Mouse (Mus musculus) MEL (cell line): Measurements from ENCODE around the gene Oaz2. TPM values are rescaled to one million over a fixed set of nuclear protein-coding genes. Genes with fewer than 3 reads are reported as not detected.

Experiments
- DNase-seq: peaks from one replicate; pipeline ENCODE4 v3.0.0; 2011; ENCODE audit warnings: low read depth, low spot score
- H3K27ac ChIP-seq: 2 replicates; pipeline ENCODE4 v1.5.1; 2012; ENCODE audit warnings: low read depth, mild to moderate bottlenecking, control low read depth, low read length, moderate library complexity; ENCODE audit not compliant: control insufficient read depth
- H3K27me3 ChIP-seq, 2 experiments: fragments of 150-350 bp in 1 of 2; sonication (generic) in 1 of 2; 2 replicates each; pipeline ENCODE4 v1.6.1; 2012; ENCODE audit warnings: low read length in 2 of 2, mild to moderate bottlenecking in 2 of 2, improper control_type of control experiment in 1 of 2, moderate library complexity in 1 of 2; ENCODE audit not compliant: insufficient read depth in 2 of 2, control insufficient read depth in 1 of 2
- H3K36me3 ChIP-seq, 2 experiments: 2 replicates each; pipeline ENCODE4 v1.6.1; 2012 to 2014; ENCODE audit warnings: low read length in 2 of 2, improper control_type of control experiment in 1 of 2, inconsistent platforms in 1 of 2, mild to moderate bottlenecking in 1 of 2; ENCODE audit not compliant: insufficient read depth in 2 of 2, control insufficient read depth in 1 of 2
- H3K4me1 ChIP-seq, 2 experiments: fragments of 150-350 bp in 1 of 2; sonication (generic) in 1 of 2; 2 replicates each; pipeline ENCODE4 v1.6.1; 2012; ENCODE audit warnings: low read length in 2 of 2, improper control_type of control experiment in 1 of 2, mild to moderate bottlenecking in 1 of 2; ENCODE audit not compliant: insufficient read depth in 2 of 2, control insufficient read depth in 1 of 2
- H3K4me3 ChIP-seq, 2 experiments: fragments of 150-350 bp in 1 of 2; sonication (generic) in 1 of 2; 2 replicates each; pipeline ENCODE4 v1.5.1; 2012; ENCODE audit warnings: low read depth in 2 of 2, low read length in 2 of 2, mild to moderate bottlenecking in 2 of 2, moderate library complexity in 2 of 2, control low read depth in 1 of 2, improper control_type of control experiment in 1 of 2; ENCODE audit not compliant: control insufficient read depth in 1 of 2, insufficient read depth in 1 of 2
- H3K79me2 ChIP-seq: 2 replicates; pipeline ENCODE4 v1.6.1; 2012; ENCODE audit warnings: mild to moderate bottlenecking, low read length, moderate library complexity; ENCODE audit not compliant: control insufficient read depth, poor library complexity, insufficient read depth
- H3K9ac ChIP-seq: 2 replicates; pipeline ENCODE4 v1.6.1; 2012; ENCODE audit warnings: low read depth, mild to moderate bottlenecking, control low read depth, low read length, moderate library complexity; ENCODE audit not compliant: control insufficient read depth, poor library complexity, severe bottlenecking
- H3K9me3 ChIP-seq: fragments of 150-350 bp; sonication (generic); replicated peaks from 2 replicates; pipeline ENCODE4 v1.6.1; 2012; ENCODE audit warnings: mild to moderate bottlenecking, low read length, improper control_type of control experiment, moderate library complexity; ENCODE audit not compliant: insufficient read depth
- BHLHE40 ChIP-seq: IDR thresholded peaks from 2 replicates; pipeline ENCODE4 v1.6.1; 2012; ENCODE audit warnings: low read depth, mild to moderate bottlenecking, inconsistent platforms, low read length, improper control_type of control experiment, borderline replicate concordance
- CHD2 ChIP-seq: IDR thresholded peaks from 2 replicates; pipeline ENCODE4 v1.6.1; 2011; ENCODE audit warnings: low read length, improper control_type of control experiment
- CTCF ChIP-seq, 3 experiments: IDR thresholded peaks in 2 of 3; conservative IDR thresholded peaks in 1 of 3; 2 replicates each; pipeline ENCODE4 v1.5.1; 2011 to 2012; ENCODE audit warnings: low read length in 3 of 3, low read depth in 2 of 3, mild to moderate bottlenecking in 2 of 3, improper control_type of control experiment in 1 of 3, inconsistent platforms in 1 of 3, mixed read lengths in 1 of 3, moderate library complexity in 1 of 3; ENCODE audit not compliant: control insufficient read depth in 1 of 3, insufficient read depth in 1 of 3, poor library complexity in 1 of 3, severe bottlenecking in 1 of 3
- E2F4 ChIP-seq: IDR thresholded peaks from 2 replicates; pipeline ENCODE4 v1.6.1; 2011; ENCODE audit warnings: low read depth, low read length, improper control_type of control experiment, borderline replicate concordance
- ELF1 ChIP-seq: IDR thresholded peaks from 2 replicates; pipeline ENCODE4 v1.6.1; 2014; ENCODE audit warnings: low read depth, mild to moderate bottlenecking, inconsistent platforms, low read length, improper control_type of control experiment, moderate library complexity
- EP300 ChIP-seq, 2 experiments: IDR thresholded peaks; 2 replicates each; pipeline ENCODE4 v1.6.1; 2011; ENCODE audit warnings: improper control_type of control experiment in 2 of 2, low read length in 2 of 2, low read depth in 1 of 2, mild to moderate bottlenecking in 1 of 2
- ETS1 ChIP-seq: IDR thresholded peaks from 2 replicates; pipeline ENCODE4 v1.6.1; 2012; ENCODE audit warnings: low read depth, mild to moderate bottlenecking, inconsistent platforms, low read length, improper control_type of control experiment, moderate library complexity
- GABPA ChIP-seq: IDR thresholded peaks from 2 replicates; pipeline ENCODE4 v1.6.1; 2012; ENCODE audit warnings: low read depth, mild to moderate bottlenecking, inconsistent platforms, low read length, improper control_type of control experiment, moderate library complexity
- HCFC1 ChIP-seq: IDR thresholded peaks from 2 replicates; pipeline ENCODE4 v1.6.1; 2012; ENCODE audit warnings: low read depth, mild to moderate bottlenecking, inconsistent platforms, low read length, improper control_type of control experiment, moderate library complexity
- MEF2A ChIP-seq: IDR thresholded peaks from 2 replicates; pipeline ENCODE4 v1.6.1; 2014; ENCODE audit warnings: low read depth, mild to moderate bottlenecking, inconsistent platforms, low read length, improper control_type of control experiment; ENCODE audit not compliant: poor library complexity, insufficient replicate concordance, severe bottlenecking; ENCODE audit errors: extremely low read depth
- MXI1 ChIP-seq: IDR thresholded peaks from 2 replicates; pipeline ENCODE4 v1.6.1; 2011; ENCODE audit warnings: mild to moderate bottlenecking, low read depth, low read length, improper control_type of control experiment
- MYB ChIP-seq: IDR thresholded peaks from 2 replicates; pipeline ENCODE4 v1.6.1; 2011; ENCODE audit warnings: mild to moderate bottlenecking, low read depth, low read length, improper control_type of control experiment
- POLR2AphosphoS5 ChIP-seq: IDR thresholded peaks from 2 replicates; pipeline ENCODE4 v1.6.1; 2012; ENCODE audit warnings: low read depth, borderline replicate concordance, mild to moderate bottlenecking, inconsistent platforms, low read length, moderate library complexity, mixed read lengths
- SMC3 ChIP-seq: IDR thresholded peaks from 2 replicates; pipeline ENCODE4 v1.6.1; 2011; ENCODE audit warnings: low read depth, low read length, improper control_type of control experiment
- TAL1 ChIP-seq: IDR thresholded peaks from 2 replicates; pipeline ENCODE4 v1.6.1; 2012; ENCODE audit warnings: mild to moderate bottlenecking, inconsistent platforms, low read length, moderate library complexity, mixed read lengths
- TBP ChIP-seq: IDR thresholded peaks from 2 replicates; pipeline ENCODE4 v1.8.0; 2011; ENCODE audit warnings: low read depth, low read length, improper control_type of control experiment
- USF1 ChIP-seq: IDR thresholded peaks from 2 replicates; pipeline ENCODE4 v1.6.1; 2014; ENCODE audit warnings: low read depth, mild to moderate bottlenecking, inconsistent platforms, low read length, improper control_type of control experiment, moderate library complexity
- polyA plus RNA-seq, 2 experiments: library from polyadenylated mRNA; stranded (reverse) in 1 of 2; unstranded in 1 of 2; fragments of >175 nt in 1 of 2; fragments of >200 nt in 1 of 2; gene quantifications; 2 replicates each; pipeline versions ENCODE4 v1.2.1 to v1.2.4; 2012; ENCODE audit warnings: low replicate concordance in 2 of 2, low read depth in 1 of 2; ENCODE audit not compliant: insufficient read length in 2 of 2, insufficient read depth in 1 of 2, missing spikeins in 1 of 2
- total RNA-seq: library from RNA; depleted of rRNA; stranded (reverse); fragments of 300-350 nt; gene quantifications from 2 replicates; pipeline ENCODE4 v1.2.3, GENCODE M21; 2012

Gene Oaz2
- total and polyA plus RNA-seq, 3 experiments, result 16.4 to 34.6 TPM; not detected in 1

- H3K27me3 ChIP-seq, result no peaks in the 10 kb centered on the region
- no peak overlapping the region for H3K9ac ChIP-seq
- no peaks in the 10 kb centered on the region for H3K9me3 ChIP-seq
- H3K79me2 ChIP-seq, result no peaks in the 10 kb centered on the region
- no peak overlapping the region for H3K27ac ChIP-seq
- TF ChIP-seq CTCF (IDR thresholded peaks at IDR 0.05 in 2 of 3, conservative IDR thresholded peaks at IDR 0.05 in 1 of 3; ENCODE audit: control insufficient read depth in 1 of 3, insufficient read depth in 1 of 3, low read depth in 2 of 3, low read length in 3 of 3, poor library complexity in 1 of 3, severe bottlenecking in 1 of 3) (no peak), E2F4 (no peak), MXI1 (no peak), CHD2 (no peak), MYB (no peak), HCFC1 (no peak), MEF2A (no peak), ETS1 (no peak), SMC3 (no peak), GABPA (no peak), POLR2AphosphoS5 (no peak), TBP (no peak), USF1 (no peak)
- H3K4me3 ChIP-seq, result no peak overlapping the region
- no peaks in the 10 kb centered on the region for H3K36me3 ChIP-seq
- DNase-seq, result no peak
- H3K4me1 ChIP-seq, result no peaks in the 10 kb centered on the region; a peak in 1 of 4 replicates
Observed at GRCm38 (mm10) chr9:65718195-65718594, 50.4 kb downstream of the Oaz2 start.

DNA sequence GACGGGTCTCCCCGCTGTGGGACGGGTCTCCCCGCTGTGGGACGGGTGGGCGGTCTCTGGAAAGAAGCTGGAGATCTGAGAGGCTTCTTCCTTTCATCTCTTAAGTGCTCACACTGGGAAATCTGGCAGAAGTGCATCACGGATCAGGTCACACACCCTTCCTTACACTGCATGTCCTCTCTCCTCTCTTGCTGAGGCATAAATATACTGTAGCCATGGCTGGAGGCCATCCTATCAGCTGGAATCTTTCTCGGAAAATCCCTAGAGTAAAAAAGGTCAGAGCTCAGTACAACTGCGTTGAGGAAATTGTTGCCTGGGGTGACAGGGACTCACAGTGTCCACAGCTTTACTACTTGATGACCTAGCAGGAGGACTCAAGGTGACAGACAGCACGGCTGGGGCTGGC, 53.4 kb downstream of the Oaz2 start:
- Histone ChIP-seq H3K9me3 (no peaks in the 10 kb centered on the region), H3K4me3 (no peak overlapping the region), H3K27ac (no peak overlapping the region), H3K9ac (no peak overlapping the region), H3K27me3 (no peaks in the 10 kb centered on the region), H3K36me3 (no peaks in the 10 kb centered on the region; a peak in 1 of 4 replicates), H3K4me1 (no peaks in the 10 kb centered on the region; a peak in 1 of 4 replicates), H3K79me2 (no peaks in the 10 kb centered on the region)
- DNase-seq, result no peak
- TF ChIP-seq ELF1 (no peak), BHLHE40 (no peak), EP300 (IDR thresholded peaks at IDR 0.05; ENCODE audit: low read depth in 1 of 2, low read length in 2 of 2) (no peak), TAL1 (no peak)
